ENCODE assay signal across 8 mouse cellular contexts in genomic region chr3:55461685-55462655, GRCm38 (mm10). TPM values are rescaled to one million over a fixed set of nuclear protein-coding genes. Genes with fewer than 3 reads are reported as not detected.
DNase-seq lines count a peak whose midpoint lies in the region; ATAC-seq and TF ChIP-seq lines count a peak whose summit lies in the region.

No protein-coding gene starts in this region.

- no peak overlapping the region for H3K4me3 ChIP-seq in lung, postnatal 0 days (ENCODE audit: low read depth, low read length)
- peak overlapping the region; percentile 11; the same call in 1 of the 2 replicates for H3K4me3 ChIP-seq in forebrain, embryonic 11.5 days (ENCODE audit: low read depth, low read length)
- H3K4me3 ChIP-seq in intestine, embryonic 14.5 days (ENCODE audit: low read depth, low read length), result 0 out of 2 replicates have a peak overlapping the region, but pooled peaks have one; percentile 8
- peak overlapping the region; percentile 47 for H3K4me3 ChIP-seq in midbrain, embryonic 10.5 days
- peak overlapping the region; percentile 30 for H3K4me3 ChIP-seq in stomach, embryonic 16.5 days (replicated peaks; ENCODE audit: low read length)

- DNase-seq in lung, postnatal 0 days (ENCODE audit: low spot score), result peak; percentile 25
- DNase-seq in lung, postnatal 25 days (ENCODE audit: low spot score), result no peak
- DNase-seq in brain, embryonic 18.5 days (ENCODE audit: low read depth, low spot score), result peak; percentile 67
- peak; percentile 84 for DNase-seq in forebrain, embryonic 11.5 days (ENCODE audit: low spot score)
- peak; percentile 59 for DNase-seq in intestine, embryonic 14.5 days (ENCODE audit: low spot score)
- DNase-seq in midbrain, embryonic 10.5 days (ENCODE audit: low spot score), result peak; percentile 82
- DNase-seq in spleen, postnatal 14 days (ENCODE audit: low spot score in 2 of 2), result no peak

- H3K9ac ChIP-seq in lung, postnatal 0 days (replicated peaks; ENCODE audit: low read depth), result no peak overlapping the region
- peak overlapping the region; percentile 38 for H3K9ac ChIP-seq in forebrain, embryonic 11.5 days (ENCODE audit: low read length)
- H3K9ac ChIP-seq in intestine, embryonic 14.5 days (ENCODE audit: low read length), result no peak overlapping the region
- H3K9ac ChIP-seq in stomach, embryonic 16.5 days (ENCODE audit: low read length), result no peak overlapping the region; the same call in 1 of the 2 replicates

- WGBS in lung, postnatal 0 days, result 3% methylated on average over 17 of the region's 17 CpGs
- 4% methylated on average over 17 of the region's 17 CpGs for WGBS in forebrain, embryonic 11.5 days
- under 1% methylated on average over 17 of the region's 17 CpGs for WGBS in intestine, embryonic 14.5 days
- WGBS in midbrain, embryonic 10.5 days, result 2% methylated on average over 17 of the region's 17 CpGs
- WGBS in stomach, embryonic 16.5 days, result 2% methylated on average over 17 of the region's 17 CpGs

- no peaks in the 10 kb centered on the region for H3K9me3 ChIP-seq in lung, postnatal 0 days (ENCODE audit: low read length)
- H3K9me3 ChIP-seq in forebrain, embryonic 11.5 days (ENCODE audit: control insufficient read depth, low read length), result no peaks in the 10 kb centered on the region
- H3K9me3 ChIP-seq in intestine, embryonic 14.5 days (ENCODE audit: control insufficient read depth, low read length), result no peaks in the 10 kb centered on the region
- H3K9me3 ChIP-seq in midbrain, embryonic 10.5 days (replicated peaks), result no peaks in the 10 kb centered on the region
- no peaks in the 10 kb centered on the region for H3K9me3 ChIP-seq in stomach, embryonic 16.5 days (replicated peaks; ENCODE audit: control insufficient read depth, low read length)

- no peaks in the 10 kb centered on the region for H3K36me3 ChIP-seq in lung, postnatal 0 days (ENCODE audit: insufficient read depth, low read length)
- H3K36me3 ChIP-seq in forebrain, embryonic 11.5 days (ENCODE audit: control insufficient read depth, insufficient read depth, low read length), result no peaks in the 10 kb centered on the region
- H3K36me3 ChIP-seq in intestine, embryonic 14.5 days (ENCODE audit: control insufficient read depth, insufficient read depth, low read length), result no peaks in the 10 kb centered on the region
- H3K36me3 ChIP-seq in midbrain, embryonic 10.5 days, result no peaks in the 10 kb centered on the region
- H3K36me3 ChIP-seq in stomach, embryonic 16.5 days (ENCODE audit: control insufficient read depth, insufficient read depth, low read length), result no peaks in the 10 kb centered on the region

- H3K27me3 ChIP-seq in lung, postnatal 0 days (replicated peaks; ENCODE audit: insufficient read depth, low read length), result no peaks in the 10 kb centered on the region
- no peaks in the 10 kb centered on the region for H3K27me3 ChIP-seq in forebrain, embryonic 11.5 days (ENCODE audit: control insufficient read depth, insufficient read depth, low read length)
- H3K27me3 ChIP-seq in intestine, embryonic 14.5 days (replicated peaks; ENCODE audit: control insufficient read depth, insufficient read depth, low read length), result no peaks in the 10 kb centered on the region
- H3K27me3 ChIP-seq in midbrain, embryonic 10.5 days (ENCODE audit: low read depth, poor library complexity, severe bottlenecking), result no peaks in the 10 kb centered on the region
- no peaks in the 10 kb centered on the region for H3K27me3 ChIP-seq in stomach, embryonic 16.5 days (ENCODE audit: control insufficient read depth, insufficient read depth, low read length)

- ATAC-seq in lung, postnatal 0 days, result peak; percentile 72
- peak; percentile 96 for ATAC-seq in forebrain, embryonic 11.5 days (replicated peaks; ENCODE audit: low FRiP score)
- ATAC-seq in intestine, embryonic 14.5 days (replicated peaks; ENCODE audit: low FRiP score, low TSS enrichment, low read depth), result no peak
- no peak; the same call in 1 of the 2 replicates for ATAC-seq in stomach, embryonic 16.5 days (ENCODE audit: insufficient read depth, low FRiP score)

- no peak for TF ChIP-seq CTCF in lung, postnatal 0 days (IDR thresholded peaks at IDR 0.05)

- H3K4me1 ChIP-seq in lung, postnatal 0 days (ENCODE audit: insufficient read depth, low read depth, low read length), result no peaks in the 10 kb centered on the region
- peaks cover 3% of the 10 kb centered on the region; the same call in 1 of the 2 replicates for H3K4me1 ChIP-seq in forebrain, embryonic 11.5 days (replicated peaks; ENCODE audit: control insufficient read depth, insufficient read depth, low read length)
- H3K4me1 ChIP-seq in intestine, embryonic 14.5 days (replicated peaks; ENCODE audit: control insufficient read depth, insufficient read depth, low read length), result 0 out of 2 replicates have a peak, but pooled peaks cover 2% of the 10 kb centered on the region
- peaks cover 39% of the 10 kb centered on the region for H3K4me1 ChIP-seq in midbrain, embryonic 10.5 days
- H3K4me1 ChIP-seq in stomach, embryonic 16.5 days (ENCODE audit: control insufficient read depth, insufficient read depth, low read length), result no peaks in the 10 kb centered on the region

- no peak for TF ChIP-seq EP300 in lung, postnatal 0 days (IDR thresholded peaks at IDR 0.05)

- H3K4me2 ChIP-seq in lung, postnatal 0 days (replicated peaks; ENCODE audit: low read depth, low read length), result peak overlapping the region; percentile 17; the same call in 1 of the 2 replicates
- H3K4me2 ChIP-seq in forebrain, embryonic 11.5 days (ENCODE audit: low read depth, low read length, severe bottlenecking), result peak overlapping the region; percentile 50
- peak overlapping the region; percentile 50 for H3K4me2 ChIP-seq in intestine, embryonic 14.5 days (ENCODE audit: low read length)
- peak overlapping the region; percentile 54 for H3K4me2 ChIP-seq in stomach, embryonic 16.5 days (ENCODE audit: low read depth, low read length)

- H3K27ac ChIP-seq in lung, postnatal 0 days (ENCODE audit: low read length), result no peak overlapping the region
- H3K27ac ChIP-seq in forebrain, embryonic 11.5 days (ENCODE audit: low read depth, low read length), result peak overlapping the region; percentile 59
- H3K27ac ChIP-seq in intestine, embryonic 14.5 days (ENCODE audit: low read depth), result no peak overlapping the region
- H3K27ac ChIP-seq in midbrain, embryonic 10.5 days (replicated peaks), result peak overlapping the region; percentile 75
- H3K27ac ChIP-seq in stomach, embryonic 16.5 days (ENCODE audit: low read length), result no peak overlapping the region

RNA-seq across cellular contexts. Expression of gene Gm21954, which starts 10.0 kb away (rescaled TPM):
- polyA plus RNA-seq in lung, postnatal 0 days (2015; fragmentation: Nextera tagmentation; extraction: Ambion mirVana), result not detected in 2 replicates
- polyA plus RNA-seq in forebrain, embryonic 11.5 days (2014; fragmentation: Nextera tagmentation; extraction: Ambion mirVana), result not detected in 2 replicates
- polyA plus RNA-seq in intestine, embryonic 14.5 days (2014; fragmentation: Nextera tagmentation; extraction: Ambion mirVana), result not detected in 2 replicates
- not detected in 2 replicates for polyA plus RNA-seq in midbrain, embryonic 10.5 days (2016; fragmentation: Nextera tagmentation; extraction: Ambion mirVana)
- not detected in 2 replicates for polyA plus RNA-seq in stomach, embryonic 16.5 days (2015; fragmentation: Nextera tagmentation; extraction: Ambion mirVana)

Comparison
In these comparisons a context has a peak if more than half of its experiments do, and no peak if none do; other contexts are left out.
1. DNase-seq: peak in lung, postnatal 0 days (single experiment), brain, embryonic 18.5 days (single experiment), forebrain, embryonic 11.5 days (single experiment), intestine, embryonic 14.5 days (single experiment) and midbrain, embryonic 10.5 days (single experiment); none in lung, postnatal 25 days (single experiment) and spleen, postnatal 14 days (0 of 2).
2. ATAC-seq: peak in lung, postnatal 0 days (single experiment) and forebrain, embryonic 11.5 days (single experiment); none in intestine, embryonic 14.5 days (single experiment) and stomach, embryonic 16.5 days (single experiment).
3. H3K27ac ChIP-seq: peak in forebrain, embryonic 11.5 days (single experiment) and midbrain, embryonic 10.5 days (single experiment); none in lung, postnatal 0 days (single experiment), intestine, embryonic 14.5 days (single experiment) and stomach, embryonic 16.5 days (single experiment).
4. Peak in every context shown above with its lines, with median percentiles within 50 percentile points of each other: H3K4me2 ChIP-seq.